Mouse (Mus musculus) bone marrow macrophage, adult 2 months (primary cell): Measurements from ENCODE around the gene Naga. TPM values are rescaled to one million over a fixed set of nuclear protein-coding genes. Genes with fewer than 3 reads are reported as not detected.

Experiments
- H3K27ac ChIP-seq: 2 replicates; pipeline ENCODE4 v1.5.1; 2012; ENCODE audit warnings: low read depth, low read length; ENCODE audit not compliant: insufficient read depth
- H3K4me1 ChIP-seq: 2 replicates; pipeline ENCODE4 v1.6.1; 2012; ENCODE audit warnings: low read length; ENCODE audit not compliant: control insufficient read depth, insufficient read depth
- H3K4me3 ChIP-seq: 2 replicates; pipeline ENCODE4 v1.5.1; 2012; ENCODE audit warnings: mild to moderate bottlenecking, low read length, moderate library complexity; ENCODE audit not compliant: insufficient read depth
- CTCF ChIP-seq: IDR thresholded peaks from 2 replicates; pipeline ENCODE4 v1.5.1; 2012; ENCODE audit warnings: low read depth, mild to moderate bottlenecking, low read length, moderate library complexity
- POLR2A ChIP-seq: IDR thresholded peaks from 2 replicates; pipeline ENCODE4 v1.6.1; 2012; ENCODE audit warnings: mild to moderate bottlenecking, low read depth, low read length, borderline replicate concordance
- polyA plus RNA-seq: library from polyadenylated mRNA; stranded (reverse); fragments of >200 nt; gene quantifications from 2 replicates; pipeline ENCODE4 v1.2.4, GENCODE M21; 2012; ENCODE audit not compliant: missing spikeins, insufficient read depth, insufficient read length

The Naga gene
- polyA plus RNA-seq: 168 and 171 TPM in 2 replicates

GRCm38 (mm10) chr15:82338593-82339112 is at the start of gene Naga, which contains the start of the genes Pheta2 and Smdt1:
TSS of gene Naga (minus strand) at chr15:82338925.
TSS of gene Pheta2 (plus strand) at chr15:82338942.
TSS of gene Smdt1 (plus strand) at chr15:82338959.
- Histone ChIP-seq H3K4me1 (peaks cover 7% of the 10 kb centered on the region), H3K27ac (peak within 1 kb of the TSS; percentile 60), H3K4me3 (peak within 1 kb of the TSS; percentile 80)
- TF ChIP-seq POLR2A (peak; percentile 74; the same call in 1 of the 2 replicates), CTCF (no peak)

DNA sequence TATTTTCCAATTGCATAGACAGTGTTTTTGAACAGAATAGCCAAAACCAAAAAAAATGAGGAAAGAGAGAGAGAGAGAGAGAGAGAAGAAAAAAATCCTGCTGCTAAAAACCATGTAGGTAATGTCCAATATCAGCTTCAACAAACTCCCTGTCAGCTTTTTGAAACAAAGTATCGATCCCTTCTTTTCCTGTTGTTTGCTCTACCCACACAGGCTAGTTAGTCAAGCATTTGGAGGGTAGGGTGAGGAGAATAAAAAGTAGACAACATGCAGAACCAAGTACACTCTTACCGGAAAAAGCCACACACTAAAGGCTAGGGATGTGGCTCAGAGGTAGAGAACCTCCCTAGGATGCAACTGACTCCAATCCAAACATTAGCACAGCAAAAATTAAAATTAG is 47.0 kb upstream of the Naga start:
- TF ChIP-seq POLR2A: no peak
- TF ChIP-seq CTCF: no peak
- Histone ChIP-seq H3K27ac (no peak overlapping the region), H3K4me3 (no peak overlapping the region), H3K4me1 (no peaks in the 10 kb centered on the region)

DNA sequence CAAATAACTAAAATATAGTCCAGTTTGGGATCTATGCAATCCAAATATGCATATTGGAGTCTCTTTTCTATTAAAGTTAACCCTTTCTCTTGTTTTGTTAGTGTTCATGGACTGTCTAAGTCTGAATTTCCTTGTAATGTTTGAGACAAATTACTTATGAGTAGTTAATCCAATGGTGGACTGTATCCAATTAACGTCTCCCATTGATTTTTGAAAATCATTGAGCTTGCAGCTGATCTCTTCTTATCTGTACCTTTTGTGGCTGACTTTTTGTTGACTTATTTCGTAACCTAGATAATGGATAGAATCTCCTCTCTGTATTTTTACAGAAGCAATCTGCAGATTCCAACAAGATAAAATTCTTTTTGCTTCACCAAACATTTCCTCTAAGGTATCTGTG is 43.7 kb upstream of the Naga start:
- Histone ChIP-seq H3K27ac (no peak overlapping the region), H3K4me1 (0 out of 2 replicates have a peak, but pooled peaks cover 3% of the 10 kb centered on the region), H3K4me3 (no peak overlapping the region)
- TF ChIP-seq CTCF (no peak), POLR2A (no peak)

DNA sequence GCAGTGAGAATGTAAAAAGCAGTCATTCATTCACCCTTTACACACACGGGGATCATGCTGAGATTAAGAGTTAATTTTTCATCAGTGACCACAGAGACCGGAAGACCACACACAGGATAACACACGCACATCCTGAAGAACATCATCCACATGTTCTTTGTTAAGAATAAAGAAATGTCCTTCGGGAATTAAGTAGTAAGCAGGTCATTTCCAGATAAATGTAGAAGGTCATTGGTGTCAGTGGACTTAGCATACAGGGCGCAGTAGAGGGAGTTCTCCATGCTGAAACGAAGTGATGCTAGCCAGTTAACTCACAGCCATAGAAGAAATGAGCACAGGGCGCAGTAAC is 42.0 kb upstream of the Naga start:
- Histone ChIP-seq H3K4me1 (0 out of 2 replicates have a peak, but pooled peaks cover 3% of the 10 kb centered on the region), H3K4me3 (no peak overlapping the region), H3K27ac (no peak overlapping the region)
- TF ChIP-seq POLR2A (no peak), CTCF (no peak)

DNA sequence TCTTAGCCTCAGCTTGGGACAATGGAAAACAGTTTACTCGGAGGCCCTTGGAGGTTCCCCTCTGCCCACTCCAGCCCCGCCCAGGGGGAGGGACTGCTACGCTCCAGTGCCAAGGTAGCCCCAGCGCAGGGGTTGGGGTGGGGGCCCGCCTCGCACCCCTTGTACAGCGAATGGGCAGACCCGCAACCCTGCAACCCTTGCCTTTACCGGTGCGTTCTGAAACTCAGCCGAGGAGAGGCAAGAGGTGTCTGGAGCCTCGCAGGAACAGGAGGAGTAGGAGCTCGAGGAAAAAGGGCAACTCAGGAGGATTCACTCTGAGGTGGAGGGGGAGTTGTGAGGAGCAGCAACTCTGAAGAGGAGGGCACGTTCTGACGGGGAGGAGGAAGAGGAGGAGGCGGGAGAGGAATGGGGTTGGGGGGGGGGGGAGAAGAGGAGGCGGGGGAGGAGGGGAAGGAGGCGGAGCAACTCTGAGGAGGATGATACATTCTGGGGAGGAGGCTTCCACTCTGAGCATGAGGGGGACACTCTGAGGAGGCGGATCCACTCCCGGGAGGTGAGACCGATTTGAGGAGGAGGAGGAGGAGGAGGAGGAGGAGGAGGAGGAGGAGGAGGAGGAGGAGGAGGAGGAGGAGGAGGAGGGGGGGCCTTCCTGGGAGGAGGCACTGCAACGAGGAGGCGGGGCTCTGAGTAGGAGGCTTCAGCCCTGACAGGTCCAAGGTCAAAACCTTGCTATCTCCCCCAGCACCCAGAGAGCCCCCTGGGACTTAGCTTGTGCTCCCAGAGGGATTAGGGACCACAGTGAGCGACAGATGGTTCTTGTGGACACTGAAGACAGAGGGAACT is 41.4 kb upstream of the Naga start, which contains the start of gene Cyp2d22:
Gene Cyp2d22 (minus strand): TSS at position 390 of the 843 bp plus-strand sequence.
- Histone ChIP-seq H3K4me3 (peak within 1 kb of the TSS; percentile 59), H3K27ac (no peak within 1 kb of the TSS), H3K4me1 (0 out of 2 replicates have a peak, but pooled peaks cover 3% of the 10 kb centered on the region)
- no peak for TF ChIP-seq POLR2A
- no peak for TF ChIP-seq CTCF

DNA sequence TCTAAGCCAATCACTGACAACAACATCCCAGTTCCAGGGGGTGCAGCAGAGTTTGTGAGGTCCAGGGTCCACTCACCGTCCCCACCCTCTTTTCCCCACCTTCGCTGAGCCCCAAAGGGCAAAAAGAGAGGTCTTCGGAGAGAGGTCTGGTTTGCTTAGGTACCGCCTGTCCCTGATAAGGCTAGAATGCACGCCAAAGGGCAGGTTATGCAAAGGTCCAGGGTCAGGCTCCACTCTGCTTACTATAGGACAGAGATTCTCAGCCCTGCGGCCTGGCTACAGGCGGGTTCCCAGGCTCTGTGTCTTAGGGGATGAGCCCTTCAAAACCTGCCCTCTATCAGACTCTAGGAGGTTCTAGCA is 40.8 kb upstream of the Naga start:
- no peak for TF ChIP-seq POLR2A
- no peak for TF ChIP-seq CTCF
- H3K27ac ChIP-seq: no peak overlapping the region

GRCm38 (mm10) chr15:82378261-82379180 is 39.8 kb upstream of the Naga start:
- no peak overlapping the region for H3K27ac ChIP-seq
- H3K4me3 ChIP-seq: no peak overlapping the region
- TF ChIP-seq POLR2A (no peak), CTCF (no peak)
- 0 out of 2 replicates have a peak, but pooled peaks cover 3% of the 10 kb centered on the region for H3K4me1 ChIP-seq

More for the DNA sequence above, 40.8 kb upstream of the Naga start:
- Histone ChIP-seq H3K4me1 (0 out of 2 replicates have a peak, but pooled peaks cover 3% of the 10 kb centered on the region), H3K4me3 (no peak overlapping the region; the same call in 1 of the 2 replicates)

DNA sequence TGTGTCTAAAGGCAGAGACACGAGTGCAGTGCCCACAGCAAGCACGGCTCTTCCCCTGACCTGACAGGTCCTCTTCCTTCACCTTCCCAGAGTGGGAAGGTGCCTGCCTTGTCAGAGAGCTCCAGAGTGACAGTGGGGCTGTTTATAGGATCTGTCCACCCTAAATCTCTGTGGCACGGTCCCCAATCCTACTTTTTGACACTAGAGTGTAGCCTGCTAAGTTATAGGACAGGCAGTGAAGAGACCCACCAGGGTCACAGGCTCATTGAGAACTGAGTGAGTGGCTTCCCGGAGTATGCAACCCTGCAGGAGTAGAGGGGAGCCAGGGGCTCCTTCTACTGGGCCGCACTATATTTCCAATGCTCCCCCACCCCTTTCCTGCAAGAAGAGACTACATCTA is 39.0 kb upstream of the Naga start:
- H3K4me3 ChIP-seq: no peak overlapping the region
- H3K4me1 ChIP-seq: 0 out of 2 replicates have a peak, but pooled peaks cover 3% of the 10 kb centered on the region
- H3K27ac ChIP-seq: no peak overlapping the region
- TF ChIP-seq CTCF: no peak
- TF ChIP-seq POLR2A: no peak

- H3K4me3 ChIP-seq: no peak overlapping the region
- no peak overlapping the region for H3K27ac ChIP-seq
- TF ChIP-seq POLR2A: no peak
- TF ChIP-seq CTCF: no peak
- H3K4me1 ChIP-seq: 0 out of 2 replicates have a peak, but pooled peaks cover 3% of the 10 kb centered on the region
Measured at GRCm38 (mm10) chr15:82376393-82377138, 37.8 kb upstream of the Naga start.
